Mouse (Mus musculus): Measurements from ENCODE around the gene 4930469K13Rik. TPM values are rescaled to one million over a fixed set of nuclear protein-coding genes. Genes with fewer than 3 reads are reported as not detected.

The 4930469K13Rik gene
- polyA plus RNA-seq, 1 experiment from 2014 or later = not detected

DNA sequence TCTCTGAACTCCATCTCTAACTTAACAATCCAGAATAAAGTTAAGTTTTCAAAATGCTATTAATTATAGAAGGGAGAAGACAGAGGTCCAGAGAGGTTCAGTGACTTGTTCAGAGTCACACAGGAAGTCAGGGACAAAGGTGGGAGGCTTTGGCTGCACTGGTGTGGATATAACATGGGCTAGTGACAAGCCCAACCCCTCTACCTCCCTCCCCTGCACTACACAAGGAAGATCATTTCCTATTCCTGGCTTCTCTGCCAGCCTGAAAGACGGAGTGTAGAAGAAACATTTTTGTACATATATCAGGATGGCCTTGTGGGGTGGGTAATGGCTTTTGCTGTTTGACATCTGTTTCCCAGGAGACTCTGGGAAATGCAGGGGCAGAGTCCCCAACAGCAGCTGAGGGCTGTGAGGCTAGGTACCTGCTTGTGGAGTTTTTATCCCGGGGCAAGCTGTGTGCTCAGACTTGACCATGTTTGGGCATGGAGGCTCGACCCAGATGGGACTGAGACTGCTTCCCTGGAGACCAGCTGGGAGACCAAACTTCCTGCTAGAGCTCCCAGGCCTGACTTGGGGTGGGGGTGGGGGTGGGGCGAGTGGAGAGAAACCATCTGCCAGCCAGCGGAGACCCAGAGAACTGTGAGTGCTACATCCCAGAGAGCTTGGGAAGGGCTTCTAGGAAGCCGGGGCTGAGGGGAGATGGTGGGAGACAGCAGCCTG lies 135.5 kb downstream of the 4930469K13Rik start, which contains the start of gene Kcnmb1:
Gene Kcnmb1 (plus strand): TSS at position 326 of the 720 bp plus-strand sequence.
- H3K36me3 ChIP-seq (ENCODE audit: poor library complexity, severe bottlenecking) = no peaks in the 10 kb centered on the region
- H3K9ac ChIP-seq = no peak within 1 kb of the TSS
- 61% methylated on average over 6 of the region's 6 CpGs for WGBS
- no peak within 1 kb of the TSS for H3K4me3 ChIP-seq
- 0 out of 2 replicates have a peak, but pooled peaks have one; percentile 27 for ATAC-seq
- no peak within 1 kb of the TSS for H3K4me2 ChIP-seq
- H3K27ac ChIP-seq = no peak within 1 kb of the TSS
- no peaks in the 10 kb centered on the region for H3K9me3 ChIP-seq (replicated peaks)
- no peaks in the 10 kb centered on the region for H3K27me3 ChIP-seq
- no peaks in the 10 kb centered on the region for H3K4me1 ChIP-seq

DNA sequence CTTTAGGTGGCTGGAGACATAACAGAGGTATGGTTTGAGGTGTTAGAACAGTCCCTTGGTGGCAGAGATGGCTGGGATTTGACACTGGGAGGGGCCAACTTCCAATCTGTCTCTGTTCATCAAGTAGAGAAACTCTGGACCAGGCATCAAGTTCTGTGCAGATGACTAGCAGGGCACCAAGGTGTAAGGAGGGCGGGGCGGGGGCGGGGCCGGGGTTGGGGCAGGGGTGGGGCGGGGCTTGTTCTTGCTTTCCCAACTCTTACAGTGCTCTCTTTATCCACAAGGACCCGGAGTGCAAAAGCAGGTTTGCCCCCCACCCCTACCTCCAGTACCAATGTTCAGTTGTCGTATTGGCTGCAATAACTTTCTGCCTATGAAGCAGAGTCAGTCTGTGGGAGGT lies 136.2 kb downstream of the 4930469K13Rik start:
- Histone ChIP-seq H3K27me3 (no peaks in the 10 kb centered on the region), H3K4me1 (no peaks in the 10 kb centered on the region), H3K36me3 (ENCODE audit: poor library complexity, severe bottlenecking) (no peaks in the 10 kb centered on the region), H3K9ac (no peak overlapping the region), H3K4me3 (no peak overlapping the region), H3K4me2 (no peak overlapping the region), H3K27ac (no peak overlapping the region), H3K9me3 (replicated peaks) (no peaks in the 10 kb centered on the region)
- ATAC-seq = no peak
- 65% methylated on average over 7 of the region's 7 CpGs for WGBS

DNA sequence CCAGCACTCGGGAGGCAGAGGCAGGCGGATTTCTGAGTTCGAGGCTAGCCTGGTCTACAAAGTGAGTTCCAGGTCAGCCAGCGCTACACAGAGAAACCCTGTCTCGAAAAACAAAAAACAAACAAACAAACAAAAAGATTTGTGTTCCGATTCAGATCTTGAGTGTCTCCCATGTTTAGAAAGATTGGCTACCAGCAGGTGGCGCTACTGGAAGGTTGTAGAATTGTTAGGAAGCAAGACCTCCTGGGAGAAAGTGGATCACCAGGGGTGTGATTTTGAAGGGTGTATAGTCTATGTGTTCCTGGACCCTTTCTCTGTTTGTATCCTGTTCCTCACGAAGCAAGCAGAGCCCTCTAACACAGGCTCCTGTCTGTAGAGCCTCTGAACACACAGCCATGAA lies 139.6 kb downstream of the 4930469K13Rik start:
- ATAC-seq = no peak
- WGBS = 80% methylated on average over 8 of the region's 8 CpGs
- no peak overlapping the region for H3K4me2 ChIP-seq

DNA sequence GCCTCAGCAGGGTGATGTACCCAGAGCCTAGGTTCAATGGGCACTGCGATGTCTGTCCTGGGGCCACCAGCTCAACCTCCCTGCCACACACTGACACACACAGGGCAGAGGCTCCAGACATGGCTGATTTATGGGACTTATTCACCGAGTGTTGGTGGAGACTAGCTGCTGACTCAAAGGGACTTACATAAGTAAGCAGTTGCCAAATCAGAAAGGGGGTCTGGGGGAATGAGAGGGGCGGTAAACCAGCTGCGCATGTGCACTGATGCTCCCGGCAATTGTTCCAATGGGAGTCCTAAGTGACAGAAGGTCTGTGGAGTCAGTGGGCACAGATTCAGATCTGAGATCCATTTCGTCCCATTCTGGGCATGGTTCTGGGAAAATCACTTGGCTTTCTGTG lies 140.8 kb downstream of the 4930469K13Rik start:
- Histone ChIP-seq H3K4me1 (no peaks in the 10 kb centered on the region), H3K9me3 (replicated peaks) (no peaks in the 10 kb centered on the region), H3K27me3 (no peaks in the 10 kb centered on the region), H3K4me2 (no peak overlapping the region), H3K36me3 (ENCODE audit: poor library complexity, severe bottlenecking) (no peaks in the 10 kb centered on the region), H3K27ac (no peak overlapping the region), H3K4me3 (no peak overlapping the region), H3K9ac (no peak overlapping the region)
- WGBS = 88% methylated on average over 6 of the region's 6 CpGs
- ATAC-seq = no peak

More for the DNA sequence above, 139.6 kb downstream of the 4930469K13Rik start:
- Histone ChIP-seq H3K9me3 (replicated peaks) (no peaks in the 10 kb centered on the region), H3K27me3 (no peaks in the 10 kb centered on the region), H3K9ac (no peak overlapping the region), H3K4me3 (no peak overlapping the region), H3K4me1 (no peaks in the 10 kb centered on the region), H3K36me3 (ENCODE audit: poor library complexity, severe bottlenecking) (no peaks in the 10 kb centered on the region), H3K27ac (no peak overlapping the region)

DNA sequence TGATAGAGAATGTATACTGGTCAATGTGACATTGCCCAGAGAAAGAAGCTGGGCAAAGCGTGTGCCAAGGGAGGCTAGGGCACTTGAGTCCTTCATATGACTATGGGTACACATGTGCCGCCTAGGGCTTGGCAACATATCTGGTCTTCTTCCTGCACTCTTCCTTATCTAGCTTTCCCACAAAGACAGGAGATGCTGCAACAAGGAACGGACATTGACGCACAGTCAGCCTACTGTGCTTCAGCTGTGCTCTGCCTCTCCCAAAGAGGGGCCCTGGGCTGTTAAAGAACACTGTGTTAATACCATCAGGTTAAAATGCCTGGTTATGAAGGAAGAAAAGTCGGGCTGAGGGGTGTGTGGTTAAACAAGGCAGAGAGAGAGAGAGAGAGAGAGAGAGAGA lies 141.7 kb downstream of the 4930469K13Rik start:
- Histone ChIP-seq H3K4me1 (no peaks in the 10 kb centered on the region), H3K9me3 (replicated peaks) (no peaks in the 10 kb centered on the region), H3K27me3 (no peaks in the 10 kb centered on the region), H3K4me2 (no peak overlapping the region), H3K27ac (no peak overlapping the region), H3K9ac (no peak overlapping the region), H3K36me3 (ENCODE audit: poor library complexity, severe bottlenecking) (no peaks in the 10 kb centered on the region), H3K4me3 (no peak overlapping the region)
- WGBS = 89% methylated on average over 5 of the region's 5 CpGs
- no peak for ATAC-seq

DNA sequence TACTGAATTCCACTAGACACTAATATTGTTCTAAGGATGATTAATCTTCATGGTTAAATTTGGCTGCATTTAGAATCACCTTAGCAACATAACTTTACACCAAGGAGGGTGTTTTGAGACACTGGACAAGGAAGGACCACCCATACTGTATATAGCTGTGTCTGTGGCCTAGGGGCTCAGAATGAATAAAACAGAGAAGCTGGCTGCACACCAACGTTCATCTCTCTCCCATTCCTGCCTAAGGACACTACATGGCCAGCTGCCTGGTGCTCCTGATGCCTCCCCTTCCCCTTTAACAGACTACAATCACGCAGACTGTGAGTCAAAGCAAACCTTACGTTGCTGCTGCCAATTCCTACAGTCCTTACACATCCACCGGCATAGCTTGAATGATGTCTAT lies 142.4 kb downstream of the 4930469K13Rik start:
- no peaks in the 10 kb centered on the region for H3K9me3 ChIP-seq (replicated peaks)
- H3K27ac ChIP-seq = no peak overlapping the region
- no peak overlapping the region for H3K4me2 ChIP-seq
- ATAC-seq = no peak
- peaks cover 5% of the 10 kb centered on the region; the same call in 1 of the 2 replicates for H3K4me1 ChIP-seq
- H3K27me3 ChIP-seq = no peaks in the 10 kb centered on the region
- H3K9ac ChIP-seq = no peak overlapping the region
- no peak overlapping the region for H3K4me3 ChIP-seq
- 83% methylated on average over 4 of the region's 4 CpGs for WGBS
- H3K36me3 ChIP-seq (ENCODE audit: poor library complexity, severe bottlenecking) = no peaks in the 10 kb centered on the region

DNA sequence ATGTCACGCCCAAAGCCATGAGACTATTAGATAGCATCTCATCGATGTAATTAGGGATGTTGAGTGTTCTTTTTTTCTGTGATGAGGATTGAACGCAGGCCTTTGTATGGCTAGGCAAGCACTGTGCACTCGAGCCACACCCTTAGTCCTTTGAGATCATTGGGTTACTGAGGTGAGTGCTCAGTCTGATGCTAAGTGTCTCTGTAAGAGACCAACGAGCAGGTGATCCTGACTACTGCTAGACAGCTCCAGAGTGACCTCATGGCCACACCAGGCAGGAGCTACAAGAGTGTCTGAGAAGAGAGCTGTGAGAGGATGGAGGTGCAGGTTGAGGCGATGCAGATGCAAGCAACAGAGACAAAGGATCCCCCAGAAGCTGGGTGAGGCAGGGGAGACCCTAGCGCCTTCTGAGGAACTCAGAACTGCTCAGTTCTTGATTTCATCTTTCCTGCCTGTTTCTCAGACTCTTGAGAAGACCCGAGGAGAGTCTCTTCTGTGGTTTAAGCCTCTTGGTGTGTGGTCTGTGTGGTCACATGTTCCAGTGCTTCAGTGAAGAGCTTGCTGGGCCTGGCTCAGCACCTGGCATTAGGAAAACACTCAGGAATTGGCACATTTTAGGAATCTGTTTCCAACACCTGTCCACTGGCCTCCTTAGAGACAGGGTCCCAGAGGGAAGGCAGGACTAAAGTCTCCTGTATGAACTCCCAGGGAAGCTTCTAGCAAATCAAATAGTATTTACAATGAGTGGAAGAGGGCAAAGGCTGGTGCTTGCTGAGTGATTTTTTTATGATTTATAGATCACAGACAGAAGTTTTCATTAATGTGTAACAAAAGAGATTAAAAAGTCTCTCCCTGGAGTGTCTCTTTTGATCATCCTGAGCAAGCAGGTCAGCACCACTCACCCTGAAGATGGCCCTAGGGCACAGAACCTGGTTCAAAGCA lies 146.4 kb downstream of the 4930469K13Rik start:
- 84% methylated on average over 8 of the region's 8 CpGs for whole genome bisulfite sequencing
- Histone ChIP-seq H3K4me2 (no peak overlapping the region), H3K4me3 (no peak overlapping the region), H3K27ac (no peak overlapping the region), H3K4me1 (peaks cover 6% of the 10 kb centered on the region; the same call in 1 of the 2 replicates), H3K36me3 (ENCODE audit: poor library complexity, severe bottlenecking) (no peaks in the 10 kb centered on the region), H3K9me3 (replicated peaks) (no peaks in the 10 kb centered on the region), H3K9ac (no peak overlapping the region), H3K27me3 (no peaks in the 10 kb centered on the region)
- ATAC-seq = no peak

DNA sequence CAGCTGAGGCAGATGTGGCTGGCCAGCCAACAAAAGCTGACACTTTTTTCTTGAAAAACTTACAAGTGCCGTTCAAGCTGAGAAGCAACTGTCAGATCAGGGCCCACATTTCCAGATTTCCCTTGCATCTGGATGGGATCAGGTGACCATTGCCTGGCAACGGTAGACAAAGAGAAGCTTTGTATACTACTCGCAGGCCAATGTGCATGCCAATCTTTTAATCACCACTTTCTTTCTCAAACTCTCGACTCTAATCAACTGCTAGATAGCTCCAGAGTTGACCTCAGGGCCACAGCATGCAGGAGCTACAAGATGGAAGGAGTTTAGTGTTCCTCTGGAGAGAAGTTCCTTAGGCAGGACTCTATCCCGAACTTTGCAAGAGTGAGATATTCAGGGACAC lies 147.2 kb downstream of the 4930469K13Rik start:
- Histone ChIP-seq H3K27ac (no peak overlapping the region), H3K9ac (no peak overlapping the region), H3K4me2 (no peak overlapping the region), H3K4me1 (peaks cover 6% of the 10 kb centered on the region; the same call in 1 of the 2 replicates), H3K4me3 (no peak overlapping the region), H3K36me3 (ENCODE audit: poor library complexity, severe bottlenecking) (no peaks in the 10 kb centered on the region), H3K27me3 (no peaks in the 10 kb centered on the region), H3K9me3 (replicated peaks) (no peaks in the 10 kb centered on the region)
- peak; percentile 24; the same call in 1 of the 2 replicates for ATAC-seq
- 19% methylated on average over 5 of the region's 5 CpGs for WGBS

DNA sequence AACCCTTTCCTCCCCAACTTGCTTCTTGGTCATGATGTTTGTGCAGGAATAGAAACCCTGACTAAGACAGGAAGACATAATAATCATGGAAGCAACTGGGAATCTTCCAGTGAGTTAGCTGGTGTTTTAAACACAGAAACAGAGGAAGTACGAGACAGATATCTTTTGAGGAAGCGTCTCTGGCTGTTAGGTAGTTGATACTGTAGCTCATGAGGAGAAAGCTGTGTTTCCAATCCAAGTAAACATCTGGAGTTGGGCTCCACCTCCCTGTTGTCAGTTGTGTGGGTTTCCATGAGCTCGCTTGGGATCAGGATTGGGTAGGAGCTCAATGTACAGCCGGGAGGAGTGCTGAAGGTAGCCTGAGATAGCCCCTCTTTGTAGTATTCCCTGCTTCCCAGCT lies 151.9 kb downstream of the 4930469K13Rik start:
- ATAC-seq = no peak
- Histone ChIP-seq H3K27me3 (no peaks in the 10 kb centered on the region), H3K4me1 (peaks cover 6% of the 10 kb centered on the region; the same call in 1 of the 2 replicates), H3K9me3 (replicated peaks) (no peaks in the 10 kb centered on the region), H3K27ac (no peak overlapping the region), H3K4me3 (no peak overlapping the region), H3K4me2 (no peak overlapping the region), H3K9ac (no peak overlapping the region), H3K36me3 (ENCODE audit: poor library complexity, severe bottlenecking) (no peaks in the 10 kb centered on the region)
- 86% methylated on average over 4 of the region's 4 CpGs for WGBS

DNA sequence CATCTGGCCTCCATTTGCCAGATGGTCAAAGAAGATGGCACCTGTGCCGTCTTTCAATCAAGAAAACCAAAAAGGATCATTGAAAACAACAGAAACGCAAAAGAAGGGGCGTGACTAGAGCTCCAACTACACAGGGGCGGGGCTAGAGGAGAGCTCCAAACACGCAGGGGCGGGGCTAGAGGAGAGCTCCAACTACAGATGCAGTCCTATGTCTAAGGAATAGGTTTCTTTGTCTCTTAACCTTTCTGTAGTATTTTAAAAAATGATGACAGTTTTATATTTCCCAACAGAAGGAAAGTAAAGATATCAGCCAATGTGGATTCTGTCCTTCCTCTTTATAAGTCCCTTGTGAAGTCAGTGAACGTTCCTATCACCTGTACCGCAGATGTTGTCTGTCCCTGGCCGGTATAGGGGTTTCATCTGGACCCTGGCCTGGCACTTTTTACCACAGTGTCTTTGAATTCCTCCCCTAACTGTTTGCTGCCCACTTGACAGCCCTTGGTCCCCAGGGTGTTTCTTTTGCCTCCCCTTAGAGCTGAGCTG lies 153.5 kb downstream of the 4930469K13Rik start:
- Histone ChIP-seq H3K9me3 (replicated peaks) (no peaks in the 10 kb centered on the region), H3K9ac (no peak overlapping the region), H3K4me1 (no peaks in the 10 kb centered on the region), H3K27me3 (no peaks in the 10 kb centered on the region), H3K4me2 (no peak overlapping the region), H3K27ac (no peak overlapping the region), H3K4me3 (no peak overlapping the region), H3K36me3 (ENCODE audit: poor library complexity, severe bottlenecking) (no peaks in the 10 kb centered on the region)
- 88% methylated on average over 9 of the region's 9 CpGs for WGBS
- no peak for ATAC-seq

DNA sequence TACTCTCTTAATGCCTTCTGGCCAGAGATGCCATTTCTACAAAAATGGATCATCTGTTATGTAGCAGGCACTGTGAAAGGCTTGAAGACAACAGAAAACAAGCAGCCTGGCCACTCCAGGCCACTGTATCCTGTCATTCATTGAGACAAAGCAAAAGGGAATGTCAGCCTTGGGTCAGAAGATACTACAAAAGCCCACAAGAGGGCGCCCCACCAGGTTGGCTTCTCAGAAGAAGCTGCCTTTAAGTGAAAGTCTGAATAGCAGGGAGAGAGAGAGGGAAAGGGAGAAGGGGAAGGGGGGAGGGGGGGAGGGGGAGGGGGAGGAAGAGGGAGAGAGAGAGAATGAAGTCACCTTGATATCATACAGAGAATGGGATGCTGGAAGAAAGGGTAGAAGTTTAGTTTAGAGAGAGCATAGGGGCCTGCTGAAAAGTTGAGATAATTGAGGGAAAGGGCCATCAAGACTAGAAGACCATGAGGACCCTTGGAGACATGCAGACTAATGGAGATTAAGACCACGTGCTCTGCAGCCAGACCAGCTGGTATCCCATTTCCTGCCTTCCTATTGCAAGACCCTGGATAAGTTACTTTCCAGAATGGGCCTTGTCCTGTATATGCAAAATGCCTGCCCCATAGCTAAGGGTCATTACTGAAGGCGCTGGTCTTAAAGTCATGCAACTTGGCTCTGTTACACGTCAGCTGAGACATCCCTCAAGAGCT lies 154.1 kb downstream of the 4930469K13Rik start:
- no peaks in the 10 kb centered on the region for H3K27me3 ChIP-seq
- no peak overlapping the region for H3K4me3 ChIP-seq
- H3K9me3 ChIP-seq (replicated peaks) = no peaks in the 10 kb centered on the region
- ATAC-seq = no peak
- WGBS = 69% methylated on average over 4 of the region's 4 CpGs
- no peaks in the 10 kb centered on the region for H3K36me3 ChIP-seq (ENCODE audit: poor library complexity, severe bottlenecking)
- H3K9ac ChIP-seq = no peak overlapping the region
- no peaks in the 10 kb centered on the region for H3K4me1 ChIP-seq
- H3K4me2 ChIP-seq = no peak overlapping the region
- H3K27ac ChIP-seq = no peak overlapping the region

Measured in forebrain, embryonic 13.5 days (tissue).